Mouse (Mus musculus): ENCODE measurements at regions not wholly inside any gene's neighbourhood (a gene's known extent, or its start where the extent isn't known, plus 50 kb on each side); places are given as distances from the start of the nearest gene placed in this dataset.

DNA sequence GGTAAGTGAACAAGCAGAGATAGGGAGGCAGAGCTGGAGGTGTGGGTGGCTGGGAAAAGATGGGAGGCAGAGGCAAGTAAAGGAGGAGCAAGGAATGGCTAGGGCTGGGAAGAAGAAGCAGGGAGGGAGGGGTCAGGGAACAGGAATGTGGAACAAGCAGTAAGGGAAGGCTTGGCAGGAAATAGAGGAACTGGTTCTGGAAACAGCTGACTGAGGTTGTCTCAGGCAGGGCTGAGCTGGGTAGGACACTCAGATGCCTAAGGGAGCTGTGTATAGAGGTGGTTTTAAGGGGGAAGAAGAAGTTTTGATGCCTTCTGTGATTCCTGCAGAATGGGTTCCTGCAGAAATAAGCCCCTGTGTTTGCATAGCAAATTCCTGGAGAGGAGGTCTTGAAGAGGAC, 92.7 kb downstream of the Nucb2 start:
- no peaks in the 10 kb centered on the region for H3K27me3 ChIP-seq (replicated peaks; ENCODE audit: control insufficient read depth, insufficient read depth, low read length)
- ATAC-seq, result no peak
- H3K4me2 ChIP-seq (ENCODE audit: low read length), result no peak overlapping the region
- H3K4me3 ChIP-seq (replicated peaks; ENCODE audit: low read length), result no peak overlapping the region
- H3K9ac ChIP-seq (replicated peaks; ENCODE audit: low read depth, low read length), result no peak overlapping the region
- no peaks in the 10 kb centered on the region for H3K4me1 ChIP-seq (replicated peaks; ENCODE audit: control insufficient read depth, insufficient read depth, low read length)
- no peak overlapping the region for H3K27ac ChIP-seq (ENCODE audit: low read length)
- peaks cover 4% of the 10 kb centered on the region; the same call in 1 of the 2 replicates for H3K9me3 ChIP-seq (ENCODE audit: control insufficient read depth, low read length)
- no peaks in the 10 kb centered on the region for H3K36me3 ChIP-seq (ENCODE audit: control insufficient read depth, insufficient read depth)

GRCm38 (mm10) chr7:116600340-116600739, 96.2 kb downstream of the Nucb2 start:
- H3K9ac ChIP-seq (replicated peaks; ENCODE audit: low read depth, low read length), result no peak overlapping the region
- 90% methylated on average over 3 of the region's 3 CpGs for WGBS
- H3K4me3 ChIP-seq (replicated peaks; ENCODE audit: low read length), result no peak overlapping the region
- H3K27me3 ChIP-seq (replicated peaks; ENCODE audit: control insufficient read depth, insufficient read depth, low read length), result no peaks in the 10 kb centered on the region
- no peaks in the 10 kb centered on the region for H3K4me1 ChIP-seq (replicated peaks; ENCODE audit: control insufficient read depth, insufficient read depth, low read length)
- no peaks in the 10 kb centered on the region for H3K36me3 ChIP-seq (ENCODE audit: control insufficient read depth, insufficient read depth)
- peaks cover 4% of the 10 kb centered on the region; the same call in 1 of the 2 replicates for H3K9me3 ChIP-seq (ENCODE audit: control insufficient read depth, low read length)
- no peak for ATAC-seq
- no peak overlapping the region for H3K4me2 ChIP-seq (ENCODE audit: low read length)
- H3K27ac ChIP-seq (ENCODE audit: low read length), result no peak overlapping the region

- no peaks in the 10 kb centered on the region for H3K36me3 ChIP-seq (ENCODE audit: control insufficient read depth, insufficient read depth)
- peaks cover 14% of the 10 kb centered on the region for H3K4me1 ChIP-seq (replicated peaks; ENCODE audit: control insufficient read depth, insufficient read depth, low read length)
- H3K4me3 ChIP-seq (replicated peaks; ENCODE audit: low read length), result no peak overlapping the region
- H3K9me3 ChIP-seq (ENCODE audit: control insufficient read depth, low read length), result peaks cover 4% of the 10 kb centered on the region; the same call in 1 of the 2 replicates
- no peak overlapping the region for H3K27ac ChIP-seq (ENCODE audit: low read length)
- no peak for ATAC-seq
- no peak overlapping the region for H3K9ac ChIP-seq (replicated peaks; ENCODE audit: low read depth, low read length)
- 76% methylated on average over 6 of the region's 6 CpGs for WGBS
- no peak overlapping the region for H3K4me2 ChIP-seq (ENCODE audit: low read length)
- H3K27me3 ChIP-seq (replicated peaks; ENCODE audit: control insufficient read depth, insufficient read depth, low read length), result no peaks in the 10 kb centered on the region
Measured at GRCm38 (mm10) chr7:116603167-116603839, 99.1 kb downstream of the Nucb2 start.

GRCm38 (mm10) chr7:116603840-116604194, 99.6 kb downstream of the Nucb2 start:
- Histone ChIP-seq H3K27ac (ENCODE audit: low read length) (no peak overlapping the region), H3K4me2 (ENCODE audit: low read length) (no peak overlapping the region), H3K9ac (replicated peaks; ENCODE audit: low read depth, low read length) (no peak overlapping the region), H3K4me1 (replicated peaks; ENCODE audit: control insufficient read depth, insufficient read depth, low read length) (peaks cover 14% of the 10 kb centered on the region), H3K4me3 (replicated peaks; ENCODE audit: low read length) (no peak overlapping the region), H3K27me3 (replicated peaks; ENCODE audit: control insufficient read depth, insufficient read depth, low read length) (no peaks in the 10 kb centered on the region), H3K36me3 (ENCODE audit: control insufficient read depth, insufficient read depth) (no peaks in the 10 kb centered on the region), H3K9me3 (ENCODE audit: control insufficient read depth, low read length) (peaks cover 4% of the 10 kb centered on the region; the same call in 1 of the 2 replicates)
- no peak for ATAC-seq
- WGBS, result 86% methylated on average over 3 of the region's 3 CpGs

- 55% methylated on average over 6 of the region's 6 CpGs for WGBS
- H3K36me3 ChIP-seq (ENCODE audit: control insufficient read depth, insufficient read depth), result no peaks in the 10 kb centered on the region
- no peak overlapping the region for H3K9ac ChIP-seq (replicated peaks; ENCODE audit: low read depth, low read length)
- H3K4me1 ChIP-seq (replicated peaks; ENCODE audit: control insufficient read depth, insufficient read depth, low read length), result peaks cover 14% of the 10 kb centered on the region
- H3K4me2 ChIP-seq (ENCODE audit: low read length), result no peak overlapping the region
- H3K27me3 ChIP-seq (replicated peaks; ENCODE audit: control insufficient read depth, insufficient read depth, low read length), result no peaks in the 10 kb centered on the region
- no peaks in the 10 kb centered on the region for H3K9me3 ChIP-seq (ENCODE audit: control insufficient read depth, low read length)
- no peak overlapping the region for H3K4me3 ChIP-seq (replicated peaks; ENCODE audit: low read length)
- H3K27ac ChIP-seq (ENCODE audit: low read length), result no peak overlapping the region
- ATAC-seq, result no peak
Measured at GRCm38 (mm10) chr7:116606255-116606654, 102.1 kb downstream of the Nucb2 start.

- peaks cover 14% of the 10 kb centered on the region for H3K4me1 ChIP-seq (replicated peaks; ENCODE audit: control insufficient read depth, insufficient read depth, low read length)
- no peak for ATAC-seq
- no peak overlapping the region for H3K9ac ChIP-seq (replicated peaks; ENCODE audit: low read depth, low read length)
- no peaks in the 10 kb centered on the region for H3K9me3 ChIP-seq (ENCODE audit: control insufficient read depth, low read length)
- no peak overlapping the region for H3K4me3 ChIP-seq (replicated peaks; ENCODE audit: low read length)
- no peaks in the 10 kb centered on the region for H3K27me3 ChIP-seq (replicated peaks; ENCODE audit: control insufficient read depth, insufficient read depth, low read length)
- no peak overlapping the region for H3K27ac ChIP-seq (ENCODE audit: low read length)
- 58% methylated on average over 6 of the region's 6 CpGs for WGBS
- H3K36me3 ChIP-seq (ENCODE audit: control insufficient read depth, insufficient read depth), result no peaks in the 10 kb centered on the region
- no peak overlapping the region for H3K4me2 ChIP-seq (ENCODE audit: low read length)
Measured at GRCm38 (mm10) chr7:116606751-116607483, 102.7 kb downstream of the Nucb2 start.

DNA sequence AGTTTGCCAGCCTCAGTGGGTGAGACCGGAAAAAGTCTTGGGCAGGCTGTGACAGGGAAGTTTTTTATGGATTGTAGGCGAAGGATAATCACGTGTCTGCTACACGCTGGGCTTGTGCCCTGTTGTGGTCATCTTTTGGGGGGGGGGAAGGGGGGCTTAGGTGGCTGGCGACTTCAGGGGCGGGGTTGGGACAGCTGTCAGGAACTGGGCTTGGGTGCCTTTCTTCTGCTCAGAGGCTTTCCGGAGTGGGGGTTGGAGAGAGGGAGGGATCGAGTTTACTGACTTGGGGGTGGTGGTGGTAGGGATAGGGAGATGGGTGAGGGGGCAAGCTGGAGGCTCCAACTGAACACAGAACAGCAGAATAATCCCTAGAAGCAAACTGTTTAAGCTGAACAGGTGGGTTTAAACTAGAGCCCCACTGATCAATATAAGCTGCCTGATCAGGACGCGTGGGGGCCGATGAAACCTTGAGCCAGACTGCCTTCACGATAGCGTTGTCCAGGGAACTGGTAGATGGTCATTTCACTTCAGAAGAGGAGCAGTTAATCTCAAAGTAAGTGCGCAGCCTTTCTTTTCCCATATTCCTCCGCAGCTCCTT, 103.6 kb downstream of the Nucb2 start:
- no peaks in the 10 kb centered on the region for H3K9me3 ChIP-seq (ENCODE audit: control insufficient read depth, low read length)
- H3K27ac ChIP-seq (ENCODE audit: low read length), result no peak overlapping the region
- peaks cover 14% of the 10 kb centered on the region for H3K4me1 ChIP-seq (replicated peaks; ENCODE audit: control insufficient read depth, insufficient read depth, low read length)
- peak overlapping the region; percentile 35 for H3K4me3 ChIP-seq (replicated peaks; ENCODE audit: low read length)
- H3K36me3 ChIP-seq (ENCODE audit: control insufficient read depth, insufficient read depth), result no peaks in the 10 kb centered on the region
- 4% methylated on average over 14 of the region's 15 CpGs for WGBS
- peak overlapping the region; percentile 71 for H3K4me2 ChIP-seq (ENCODE audit: low read length)
- no peaks in the 10 kb centered on the region for H3K27me3 ChIP-seq (replicated peaks; ENCODE audit: control insufficient read depth, insufficient read depth, low read length)
- H3K9ac ChIP-seq (replicated peaks; ENCODE audit: low read depth, low read length), result no peak overlapping the region
- 0 out of 2 replicates have a peak, but pooled peaks have one; percentile 32 for ATAC-seq

DNA sequence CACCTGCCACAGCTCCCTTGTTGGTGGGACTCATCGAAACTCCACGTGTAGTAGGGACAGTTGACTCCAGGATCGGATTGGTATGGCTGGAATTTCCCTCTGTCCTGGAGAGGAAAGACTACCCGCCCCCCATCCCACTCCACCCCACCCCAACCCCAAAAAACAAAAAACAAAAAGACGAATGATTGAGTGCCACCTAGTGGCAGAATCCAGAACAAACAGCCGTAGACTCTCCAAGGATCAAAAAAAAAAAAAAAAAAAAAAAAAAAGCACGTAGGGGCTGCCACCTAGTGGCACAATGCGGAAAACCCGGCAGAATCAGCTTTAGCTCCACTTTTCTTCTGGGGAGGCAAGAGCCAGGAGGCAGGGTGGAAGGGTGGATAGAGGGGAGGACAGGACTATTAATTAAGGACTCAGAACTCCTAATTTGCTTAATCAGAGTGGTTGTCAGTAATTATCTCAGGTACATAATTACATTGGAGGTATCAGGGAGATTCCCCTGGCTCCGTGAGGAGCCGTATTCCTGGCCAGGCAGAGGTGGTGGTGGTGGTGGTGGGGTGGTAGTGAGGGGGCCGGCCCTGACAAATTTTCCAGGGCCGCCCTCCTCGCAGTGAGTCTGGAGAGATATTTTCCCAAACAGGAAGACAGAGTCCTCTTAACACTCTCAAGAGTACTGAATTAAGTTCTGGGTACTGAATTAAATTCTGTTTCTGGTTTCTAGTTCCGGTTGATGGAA, 104.3 kb downstream of the Nucb2 start:
- 25% methylated on average over 15 of the region's 15 CpGs for WGBS
- H3K9me3 ChIP-seq (ENCODE audit: control insufficient read depth, low read length), result no peaks in the 10 kb centered on the region
- peak; percentile 66 for ATAC-seq
- H3K4me2 ChIP-seq (ENCODE audit: low read length), result peak overlapping the region; percentile 71
- no peak overlapping the region for H3K27ac ChIP-seq (ENCODE audit: low read length)
- peaks cover 14% of the 10 kb centered on the region for H3K4me1 ChIP-seq (replicated peaks; ENCODE audit: control insufficient read depth, insufficient read depth, low read length)
- no peak overlapping the region for H3K9ac ChIP-seq (replicated peaks; ENCODE audit: low read depth, low read length)
- no peaks in the 10 kb centered on the region for H3K36me3 ChIP-seq (ENCODE audit: control insufficient read depth, insufficient read depth)
- H3K4me3 ChIP-seq (replicated peaks; ENCODE audit: low read length), result peak overlapping the region; percentile 35
- H3K27me3 ChIP-seq (replicated peaks; ENCODE audit: control insufficient read depth, insufficient read depth, low read length), result no peaks in the 10 kb centered on the region

DNA sequence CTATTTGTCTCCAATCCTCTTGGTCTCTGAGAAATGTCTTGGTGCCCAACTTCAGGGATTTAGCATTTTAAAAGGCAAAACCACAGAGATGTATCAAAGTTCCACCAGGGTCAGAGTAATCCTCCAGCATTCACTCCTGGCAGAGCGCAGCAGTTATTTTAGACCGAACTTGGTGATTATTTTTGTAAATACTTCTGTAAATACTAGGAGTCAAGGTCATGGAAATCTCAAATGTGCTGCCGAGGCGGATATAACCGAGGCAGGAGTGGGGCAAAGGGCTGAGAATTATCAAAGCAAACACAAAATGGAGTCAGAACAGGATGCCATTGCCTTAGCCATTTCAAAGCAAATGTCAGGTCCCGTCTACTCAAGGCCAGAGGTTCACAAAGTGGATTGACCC, 105.2 kb downstream of the Nucb2 start:
- 86% methylated on average over 6 of the region's 6 CpGs for WGBS
- no peak for ATAC-seq
- Histone ChIP-seq H3K27me3 (replicated peaks; ENCODE audit: control insufficient read depth, insufficient read depth, low read length) (no peaks in the 10 kb centered on the region), H3K9me3 (ENCODE audit: control insufficient read depth, low read length) (no peaks in the 10 kb centered on the region), H3K4me3 (replicated peaks; ENCODE audit: low read length) (no peak overlapping the region), H3K4me1 (replicated peaks; ENCODE audit: control insufficient read depth, insufficient read depth, low read length) (peaks cover 14% of the 10 kb centered on the region), H3K9ac (replicated peaks; ENCODE audit: low read depth, low read length) (no peak overlapping the region), H3K27ac (ENCODE audit: low read length) (no peak overlapping the region), H3K36me3 (ENCODE audit: control insufficient read depth, insufficient read depth) (no peaks in the 10 kb centered on the region), H3K4me2 (ENCODE audit: low read length) (no peak overlapping the region)
